Mouse (Mus musculus) layer of hippocampus, postnatal 10 days (tissue): ENCODE results near the gene Wnt6. TPM values are rescaled to one million over a fixed set of nuclear protein-coding genes. Genes with fewer than 3 reads are reported as not detected.
"Not testable (repeated sequence)": the region's sequence is repeated elsewhere in the genome, so short reads cannot be mapped to it uniquely, and the experiment has no call there.

Experiments used
- DNase-seq, 2 experiments: peaks; one replicate each; pipeline ENCODE4 v3.0.0; 2021; ENCODE audit warnings: low spot score in 2 of 2
- total RNA-seq, 2 experiments: library from RNA; stranded (reverse); gene quantifications; 2 replicates each; pipeline ENCODE4 v1.2.3; 2021

Wnt6 gene
- total RNA-seq, 2 experiments from 2014 or later = 0.75 to 1.3 TPM

GRCm38 (mm10) chr1:74805843-74806242 is 34.2 kb downstream of the Wnt6 start:
- DNase-seq = no peak

DNA sequence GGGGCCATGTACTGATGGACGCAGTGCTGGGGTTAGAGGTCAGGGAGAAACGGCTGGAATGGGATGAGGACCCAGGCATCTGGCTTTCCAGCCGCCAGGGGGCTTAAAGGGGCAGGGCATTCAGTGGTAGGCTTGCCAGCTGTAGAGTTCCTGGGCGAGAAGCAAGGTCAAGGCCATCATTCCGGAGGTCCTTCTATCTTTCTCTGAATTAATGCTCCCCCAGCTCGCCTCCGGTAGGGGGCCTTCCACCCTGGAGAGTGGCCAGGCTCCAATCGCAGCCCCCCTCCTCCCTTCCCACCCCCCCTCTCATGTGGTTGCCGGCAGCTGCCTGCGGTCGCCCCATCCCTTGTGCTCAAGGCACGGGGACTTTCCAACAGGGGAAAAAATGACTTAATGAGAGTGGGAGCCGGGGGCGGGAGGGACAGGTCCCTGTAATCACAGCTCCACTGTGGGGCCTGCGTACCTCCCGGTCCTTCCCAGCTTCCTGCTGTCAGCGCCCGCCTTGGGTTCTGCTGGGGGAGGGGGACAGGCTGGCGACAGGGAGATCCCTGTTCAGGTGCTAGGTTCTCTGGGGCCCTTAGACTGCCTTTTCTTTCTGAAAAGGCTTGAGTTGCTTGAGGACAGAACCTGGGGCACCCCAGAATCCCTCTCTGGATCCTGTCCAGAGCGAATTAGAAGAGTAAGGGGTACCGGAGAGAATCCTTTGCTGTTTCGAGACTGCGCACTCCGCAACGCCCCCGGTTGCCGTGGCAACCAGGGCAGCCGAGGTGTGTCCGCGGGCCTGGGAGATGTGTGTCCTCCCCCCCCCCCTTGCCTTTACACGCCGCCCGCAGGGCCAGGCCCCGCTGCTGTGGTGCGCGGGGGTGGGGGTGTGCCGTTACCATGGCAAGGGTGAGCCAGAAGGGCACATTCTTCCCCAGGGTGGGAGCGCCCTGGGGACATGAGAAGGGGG is 34.9 kb downstream of the Wnt6 start:
- DNase-seq = peak; percentile 48 to 58

GRCm38 (mm10) chr1:74807551-74808071 is 35.9 kb downstream of the Wnt6 start:
- DNase-seq = peak in 1 of 2 experiments; percentile 47

GRCm38 (mm10) chr1:74808078-74808477 is 36.4 kb downstream of the Wnt6 start:
- peak; percentile 94 to 96 for DNase-seq

DNA sequence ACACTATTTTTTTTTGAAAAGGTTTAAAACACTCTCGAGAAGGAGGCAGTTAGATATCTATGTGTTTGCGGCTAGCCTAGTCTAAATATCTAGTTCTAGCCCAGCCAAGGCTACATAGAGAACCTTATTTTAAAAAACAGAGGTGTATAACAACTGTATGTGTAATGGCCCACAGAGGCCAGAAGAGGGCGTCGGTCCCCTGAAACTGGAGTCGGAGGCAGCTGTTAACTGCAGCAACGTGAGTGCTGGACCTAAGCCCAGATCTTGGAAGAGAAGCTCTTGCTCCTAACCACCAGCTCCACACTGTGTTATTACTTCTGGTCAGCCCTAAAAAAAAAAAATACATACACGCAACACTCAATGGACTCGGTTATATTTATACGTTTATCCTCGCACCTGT is 37.3 kb downstream of the Wnt6 start:
- DNase-seq = peak in 1 of 2 experiments; percentile 21

DNA sequence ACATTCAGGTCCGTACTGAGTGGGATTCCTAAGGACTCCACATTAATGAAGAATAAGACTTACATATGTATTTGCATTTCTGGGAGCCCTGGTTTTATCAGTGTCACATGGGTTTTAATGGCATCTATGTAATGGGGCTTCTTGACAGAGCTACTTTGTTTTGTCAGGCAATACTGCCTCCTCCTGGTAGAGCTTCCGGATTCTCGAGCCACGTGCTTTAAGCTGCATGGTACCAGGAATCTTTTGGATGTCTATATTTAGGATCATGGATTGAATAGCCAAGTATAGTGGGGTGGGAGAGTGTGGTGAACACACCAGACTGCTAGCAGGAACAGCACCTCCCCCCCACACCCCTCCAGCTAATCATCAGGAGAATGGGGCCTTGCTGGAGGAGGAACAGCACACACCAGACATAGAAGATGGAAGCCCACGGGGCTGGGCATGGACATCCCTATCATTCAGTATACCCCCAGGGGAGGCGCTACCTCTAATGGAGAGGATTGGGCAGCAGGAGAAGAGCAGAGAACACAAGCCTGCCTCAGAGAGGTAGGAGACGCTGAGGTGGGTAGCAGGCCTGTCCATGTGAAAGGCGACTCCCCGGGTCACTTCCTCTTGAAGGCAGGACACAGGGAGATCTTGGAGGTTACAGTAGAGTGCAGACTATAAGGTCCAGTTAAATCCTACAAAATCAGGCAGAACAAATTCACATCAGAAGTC is 43.4 kb downstream of the Wnt6 start:
- peak in 1 of 2 experiments; percentile 25 for DNase-seq

GRCm38 (mm10) chr1:74815965-74816364 is 44.3 kb downstream of the Wnt6 start:
- DNase-seq = not testable (repeated sequence)

DNA sequence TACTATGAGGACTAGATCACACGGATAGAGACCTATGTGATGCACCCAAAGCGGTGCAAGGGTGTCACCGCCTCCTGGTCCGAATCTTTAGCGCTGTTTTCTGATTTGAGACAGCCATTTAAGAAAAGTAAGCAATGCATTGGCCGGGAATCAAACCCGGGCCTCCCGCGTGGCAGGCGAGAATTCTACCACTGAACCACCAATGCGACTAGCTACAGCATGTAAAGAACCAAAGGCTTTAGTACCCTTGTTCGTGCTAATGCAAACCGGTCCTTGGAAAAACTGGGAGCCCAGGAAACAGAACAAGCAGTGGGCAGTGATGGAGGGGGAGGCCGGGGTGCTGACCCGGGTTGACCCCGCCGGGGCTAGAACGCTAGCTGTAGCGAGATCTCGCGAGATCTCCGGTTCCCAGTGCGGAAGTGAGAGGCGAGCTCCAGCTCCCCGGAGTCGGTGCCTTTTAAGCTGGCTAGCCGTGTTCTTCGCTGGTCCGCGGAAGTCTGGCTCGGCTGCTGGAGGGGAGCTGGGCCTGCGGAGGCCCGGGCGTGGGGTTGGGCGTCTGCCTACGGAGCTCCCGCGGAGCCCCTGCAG is 45.0 kb downstream of the Wnt6 start:
- peak; percentile 89 to 91 for DNase-seq

- no peak for DNase-seq
Measured at GRCm38 (mm10) chr1:74817219-74817618, 45.5 kb downstream of the Wnt6 start.

DNA sequence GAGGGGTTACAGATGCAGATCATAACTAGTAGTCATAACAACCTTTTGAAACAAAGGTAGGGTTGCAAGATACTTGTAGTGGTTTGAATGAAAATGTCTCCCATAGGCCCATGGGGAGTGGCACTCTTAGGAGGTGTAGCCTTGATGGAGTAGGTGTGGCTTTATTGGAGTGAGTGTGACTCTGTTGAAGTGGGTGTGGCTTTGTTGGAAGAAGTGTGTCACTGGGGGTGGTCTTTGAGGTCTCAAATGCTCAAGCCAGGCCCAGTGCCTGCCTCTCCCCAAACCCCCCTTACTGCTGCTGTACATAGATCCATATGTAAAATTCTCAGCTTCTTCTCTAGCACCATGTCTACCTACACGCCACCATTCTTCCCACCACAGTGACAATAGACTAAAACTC is 46.8 kb downstream of the Wnt6 start:
- no peak for DNase-seq

DNA sequence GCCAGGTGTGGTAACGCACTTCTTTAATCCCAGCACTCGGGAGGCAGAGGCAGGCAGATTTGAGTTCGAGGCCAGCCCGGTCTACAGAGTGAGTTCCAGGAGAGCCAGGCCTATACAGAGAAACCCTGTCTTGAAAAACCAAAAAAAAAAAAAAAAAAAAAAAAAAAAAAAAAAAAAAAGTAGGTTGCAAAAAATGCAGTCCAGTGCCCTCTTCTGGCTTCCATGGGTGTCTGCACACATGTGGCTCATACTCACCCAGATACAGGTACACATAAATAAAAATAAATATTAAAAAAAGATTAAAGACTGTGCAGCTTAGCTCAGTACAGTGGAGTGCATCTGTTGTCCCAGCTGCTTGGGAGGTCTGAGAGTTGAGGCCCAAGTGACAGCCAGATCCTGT is 51.9 kb downstream of the Wnt6 start:
- DNase-seq = not testable (repeated sequence)

DNA sequence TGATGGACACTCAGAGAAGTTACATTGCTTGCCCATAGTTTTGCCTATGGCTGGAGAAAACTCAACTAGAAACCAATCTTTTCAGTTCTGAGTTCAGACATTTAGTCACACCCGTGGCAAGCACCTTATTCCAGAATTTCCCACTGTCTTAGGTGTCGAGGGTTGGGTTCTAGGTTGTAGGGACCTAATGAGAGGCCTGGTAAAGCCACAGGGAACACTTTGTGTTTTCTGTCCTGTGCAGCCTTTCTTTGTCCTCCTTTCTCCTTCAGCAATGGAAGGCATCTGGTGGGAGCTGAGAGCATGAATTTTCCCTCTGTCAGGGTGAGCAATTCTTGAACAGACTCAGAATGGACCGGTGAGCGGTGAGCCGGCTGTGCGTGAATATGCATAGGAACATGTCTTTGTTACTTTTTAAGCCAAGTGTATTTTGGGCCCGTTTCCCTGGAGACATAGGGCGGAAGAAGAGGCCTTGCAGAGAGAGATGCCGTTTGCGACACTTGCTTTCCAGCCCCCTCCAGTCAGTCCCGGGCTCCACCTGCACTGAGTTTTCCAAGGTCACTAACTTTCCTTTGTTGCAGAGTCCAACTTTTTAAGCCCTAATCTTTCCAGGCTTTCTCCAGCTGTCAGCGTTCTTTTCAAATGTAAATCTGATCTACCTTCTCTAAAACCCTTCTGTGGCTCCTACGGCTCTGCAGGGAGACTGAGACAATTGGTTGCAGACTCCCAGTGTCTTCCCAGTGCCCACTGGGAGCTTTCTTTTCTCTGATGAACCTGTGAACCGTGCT is 53.0 kb downstream of the Wnt6 start:
- DNase-seq = peak in 1 of 2 experiments; percentile 28

- DNase-seq = no peak
Measured at GRCm38 (mm10) chr1:74830061-74830460, 58.4 kb downstream of the Wnt6 start.

DNA sequence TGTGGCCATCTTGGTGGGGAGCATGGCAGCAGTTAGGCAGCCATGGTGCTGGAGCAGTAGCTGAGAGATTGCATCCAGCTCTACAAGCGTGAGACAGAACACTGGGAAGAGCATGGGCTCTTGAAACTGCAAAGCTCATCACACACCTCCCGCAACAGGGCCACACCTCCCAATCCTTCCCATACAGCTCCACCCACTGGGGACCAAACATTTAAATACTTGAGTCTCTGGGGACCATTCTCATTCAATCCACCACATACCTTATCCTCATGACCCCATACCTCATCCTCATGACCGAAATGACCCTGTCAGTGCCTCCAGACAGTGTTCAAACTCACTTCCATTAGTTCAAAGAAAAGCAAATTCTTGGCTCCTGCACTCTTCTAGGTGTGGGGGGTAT is 61.6 kb downstream of the Wnt6 start:
- DNase-seq = no peak

Other genes with a start within 250 kb of the Wnt6 start
- 10 to 100 TPM; 15.1 to 17.3 TPM for gene Plcd4, start 229.0 kb upstream of the Wnt6 start, total RNA-seq
- 10 to 100 TPM; 18.1 to 21.9 TPM for gene Usp37, start 227.6 kb upstream of the Wnt6 start, total RNA-seq
- 10 to 100 TPM; 24.8 TPM for gene Zfp142, start 183.6 kb upstream of the Wnt6 start, total RNA-seq
- gene Bcs1l, start 183.6 kb upstream of the Wnt6 start, total RNA-seq = 10 to 100 TPM; 20.6 to 21.5 TPM
- gene Rnf25, start 170.5 kb upstream of the Wnt6 start, total RNA-seq = 10 to 100 TPM; 48.9 to 60.6 TPM
- 10 to 100 TPM in 1 of 2 experiments, 1 to 10 TPM in 1; 8.4 to 11.4 TPM for gene Stk36, start 170.4 kb upstream of the Wnt6 start, total RNA-seq
- gene Ttll4, start 110.1 kb upstream of the Wnt6 start, total RNA-seq = 10 to 100 TPM; 30.7 to 31.7 TPM
- 1 to 10 TPM in 1 of 2 experiments, under 1 TPM in 1; 0.33 to 1.6 TPM for gene Cyp27a1, start 58.3 kb upstream of the Wnt6 start, total RNA-seq
- not detected for gene Prkag3, start 22.7 kb upstream of the Wnt6 start, total RNA-seq
- gene Wnt10a, start 19.6 kb downstream of the Wnt6 start, total RNA-seq = 1 to 10 TPM; 1.1 to 1.2 TPM
- gene Cdk5r2, start 83.0 kb downstream of the Wnt6 start, total RNA-seq = 100 to 1,000 TPM; 286 to 311 TPM
- not detected for gene Fev, start 113.5 kb downstream of the Wnt6 start, total RNA-seq
- gene Cryba2, start 121.3 kb downstream of the Wnt6 start, total RNA-seq = under 1 TPM in 1 of 2 experiments, not detected in 1; 0.53 TPM
- gene Cfap65, start 163.7 kb downstream of the Wnt6 start, total RNA-seq = 1 to 10 TPM; 3.3 to 3.9 TPM
- gene Ihh, start 179.8 kb downstream of the Wnt6 start, total RNA-seq = under 1 TPM; 0.27 to 0.31 TPM